Mouse (Mus musculus): Measurements from ENCODE around the gene Mrps9. TPM values are rescaled to one million over a fixed set of nuclear protein-coding genes. Genes with fewer than 3 reads are reported as not detected.

Gene Mrps9
- total and polyA plus RNA-seq, 3 experiments, result 89.9 to 134 (median 111) TPM

DNA sequence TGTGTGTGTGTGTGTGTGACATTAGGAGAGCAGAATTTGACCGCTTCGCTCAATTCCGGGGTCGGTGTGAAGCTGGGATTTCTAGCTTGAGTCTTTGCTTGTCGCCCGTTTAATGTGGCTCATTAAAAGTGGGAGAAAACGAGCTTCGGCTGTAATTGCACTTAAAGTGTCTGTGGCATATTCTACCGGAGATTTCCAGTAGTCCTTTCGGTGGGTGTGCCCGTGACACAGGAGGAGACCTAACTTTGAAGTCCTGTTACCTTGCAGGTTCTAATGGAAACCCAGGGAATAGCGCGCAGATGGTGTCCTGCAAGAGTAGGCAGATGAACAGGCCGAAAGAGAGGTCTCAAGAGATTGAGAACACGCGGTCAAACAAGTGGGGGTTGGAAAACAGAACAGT is 777 bp downstream of the Mrps9 start:
- no peak overlapping the region for H3K27ac ChIP-seq (ENCODE audit: insufficient read depth, low read depth)
- dilution Hi-C loops (cut with MboI; ENCODE audit: extremely low pct_ligation_motif_present, extremely low pct_unique_long_range_greater_than_20kb, low sequenced_read_pairs), result no loop called here

DNA sequence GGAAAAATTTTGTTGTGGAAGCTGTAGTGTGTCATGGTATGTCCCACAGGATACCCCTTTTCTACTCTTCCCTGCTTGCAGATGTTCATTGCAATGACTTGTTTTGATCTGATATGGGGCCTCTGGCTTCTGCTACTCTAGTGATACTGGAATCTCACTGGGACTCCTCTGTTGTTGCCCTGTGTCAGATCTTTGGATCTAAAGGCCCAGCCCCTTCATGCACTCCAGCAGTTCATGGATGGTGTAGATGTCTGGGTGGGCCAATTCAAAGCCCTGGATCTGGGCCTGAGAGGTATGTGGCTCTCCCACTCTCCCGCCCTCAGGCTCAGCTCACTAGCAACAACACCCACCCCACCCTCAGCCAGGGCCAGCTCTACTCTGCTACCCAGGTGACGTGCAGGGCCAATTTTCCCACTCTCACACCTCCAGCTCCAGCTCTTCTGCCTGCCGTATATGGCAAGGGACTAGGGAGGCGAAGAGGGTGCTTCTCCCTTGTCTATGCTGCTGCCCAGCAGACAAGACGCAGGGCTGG is 13.8 kb downstream of the Mrps9 start:
- DNase-seq (ENCODE audit: extremely low read depth), result no peak
- Histone ChIP-seq H3K36me3 (replicated peaks in 1 of 2; ENCODE audit: control insufficient read depth in 1 of 2, insufficient read depth in 1 of 2, low read length in 1 of 2) (peaks cover 30 to 62% of the 10 kb centered on the region in 2 experiments), H3K79me2 (replicated peaks; ENCODE audit: control insufficient read depth, extremely low read depth, insufficient read depth, poor library complexity, severe bottlenecking) (peaks cover 15% of the 10 kb centered on the region), H3K4me3 (replicated peaks in 1 of 3; ENCODE audit: low read depth in 2 of 3, low read length in 2 of 3, poor library complexity in 1 of 3) (no peak overlapping the region), H3K4me1 (ENCODE audit: control insufficient read depth in 1 of 2, insufficient read depth in 2 of 2) (peaks cover 17 to 28% of the 10 kb centered on the region in 2 experiments), H3K27ac (ENCODE audit: insufficient read depth, low read depth) (no peak overlapping the region), H3K4me2 (ENCODE audit: insufficient read depth, low read depth, poor library complexity, severe bottlenecking) (no peak overlapping the region), H3K27me3 (replicated peaks) (no peaks in the 10 kb centered on the region), H3K9ac (ENCODE audit: insufficient read depth, low read depth) (no peak overlapping the region), H3K9me3 (replicated peaks; ENCODE audit: low read length) (no peaks in the 10 kb centered on the region)
- in situ Hi-C loops (cut with MboI; ENCODE audit: low pct_ligation_motif_present, low pct_unique_long_range_greater_than_20kb, low sequenced_read_pairs) (no loop called here), dilution Hi-C loops (cut with MboI; ENCODE audit: extremely low pct_ligation_motif_present, extremely low pct_unique_long_range_greater_than_20kb, low sequenced_read_pairs) (no loop called here)
- no peak for TF ChIP-seq TCF12 (IDR thresholded peaks at IDR 0.05; ENCODE audit: low read depth, low read length)
- no peak for TF ChIP-seq ZKSCAN1 (IDR thresholded peaks at IDR 0.05; ENCODE audit: borderline replicate concordance, low read depth, low read length)
- TF ChIP-seq ZMIZ1 (IDR thresholded peaks at IDR 0.05; ENCODE audit: low read depth, low read length), result no peak
- TF ChIP-seq KAT2A (IDR thresholded peaks at IDR 0.05; ENCODE audit: insufficient replicate concordance, low read length), result no peak
- TF ChIP-seq USF2 (conservative IDR thresholded peaks at IDR 0.05; ENCODE audit: low read depth, low read length), result no peak
- no peak for TF ChIP-seq NELFE (IDR thresholded peaks at IDR 0.05; ENCODE audit: low read depth, low read length)
- no peak for TF ChIP-seq MEF2A (IDR thresholded peaks at IDR 0.05; ENCODE audit: borderline replicate concordance, low read depth, low read length)

More for the DNA sequence above, 777 bp downstream of the Mrps9 start:
- H3K4me1 ChIP-seq (ENCODE audit: control insufficient read depth in 1 of 2, insufficient read depth in 2 of 2), result peaks cover 3 to 25% of the 10 kb centered on the region in 2 experiments; a peak in 2 of 4 replicates
- H3K27me3 ChIP-seq (replicated peaks), result no peaks in the 10 kb centered on the region
- peak overlapping the region; percentile 79 to 87 (median 85) for H3K4me3 ChIP-seq (replicated peaks in 1 of 3; ENCODE audit: low read depth in 2 of 3, low read length in 2 of 3, poor library complexity in 1 of 3)
- TF ChIP-seq ELF1 (IDR thresholded peaks at IDR 0.05; ENCODE audit: low read depth, low read length) (no peak), GABPA (IDR thresholded peaks at IDR 0.05; ENCODE audit: insufficient replicate concordance, low read depth, low read length) (no peak), JUN (IDR thresholded peaks at IDR 0.05; ENCODE audit: insufficient read depth, low read depth, low read length) (no peak), USF1 (IDR thresholded peaks at IDR 0.05; ENCODE audit: low read depth, low read length) (no peak), SMC3 (IDR thresholded peaks at IDR 0.05; ENCODE audit: low read depth, low read length) (no peak), ZKSCAN1 (IDR thresholded peaks at IDR 0.05; ENCODE audit: borderline replicate concordance, low read depth, low read length) (no peak), CHD1 (IDR thresholded peaks at IDR 0.05; ENCODE audit: low read depth, low read length) (no peak), POLR2AphosphoS2 (IDR thresholded peaks at IDR 0.05; ENCODE audit: low read depth, low read length) (no peak), MAZ (IDR thresholded peaks at IDR 0.05; ENCODE audit: low read depth, low read length) (no peak), ZNF384 (IDR thresholded peaks at IDR 0.05; ENCODE audit: low read depth, low read length) (no peak), ZMIZ1 (IDR thresholded peaks at IDR 0.05; ENCODE audit: low read depth, low read length) (no peak), RCOR1 (conservative IDR thresholded peaks at IDR 0.05; ENCODE audit: low read depth, low read length) (no peak), RAD21 (IDR thresholded peaks at IDR 0.05; ENCODE audit: low read depth, low read length) (no peak), EP300 (IDR thresholded peaks at IDR 0.05; ENCODE audit: low read length) (no peak), POLR2A (IDR thresholded peaks at IDR 0.05; ENCODE audit: low read depth, low read length) (no peak), CTCF (conservative IDR thresholded peaks at IDR 0.05 in 1 of 2, IDR thresholded peaks at IDR 0.05 in 1 of 2; ENCODE audit: low read depth in 2 of 2, low read length in 2 of 2) (no peak), PAX5 (IDR thresholded peaks at IDR 0.05; ENCODE audit: low read length) (no peak), SIN3A (IDR thresholded peaks at IDR 0.05; ENCODE audit: low read length) (no peak)
- peak overlapping the region; percentile 99 for H3K4me2 ChIP-seq (ENCODE audit: insufficient read depth, low read depth, poor library complexity, severe bottlenecking)
- peaks cover 0 to 8% of the 10 kb centered on the region in 2 experiments for H3K36me3 ChIP-seq (replicated peaks in 1 of 2; ENCODE audit: control insufficient read depth in 1 of 2, insufficient read depth in 1 of 2, low read length in 1 of 2)
- no peaks in the 10 kb centered on the region for H3K9me3 ChIP-seq (replicated peaks; ENCODE audit: low read length)
- H3K9ac ChIP-seq (ENCODE audit: insufficient read depth, low read depth), result peak overlapping the region; percentile 72
- in situ Hi-C loops (cut with MboI; ENCODE audit: low pct_ligation_motif_present, low pct_unique_long_range_greater_than_20kb, low sequenced_read_pairs), result no loop called here
- DNase-seq (ENCODE audit: extremely low read depth), result peak; percentile 25
- H3K79me2 ChIP-seq (replicated peaks; ENCODE audit: control insufficient read depth, extremely low read depth, insufficient read depth, poor library complexity, severe bottlenecking), result peaks cover 39% of the 10 kb centered on the region

Data from CH12.LX (cell line).